Mouse (Mus musculus) layer of hippocampus, adult 2 months (tissue): ENCODE measurements around the gene Pex26. TPM values are rescaled to one million over a fixed set of nuclear protein-coding genes. Genes with fewer than 3 reads are reported as not detected.
A peak's percentile ranks its signal among the peaks of the same experiment; 100 is the strongest.

Experiments
- DNase-seq, 2 experiments: peaks; one replicate each; pipeline ENCODE4 v3.0.0; 2022; ENCODE audit warnings: low spot score in 2 of 2
- H3K27ac ChIP-seq: fragments of 200-600 bp; 2 replicates; pipeline ENCODE4 v1.8.1; 2022
- H3K4me3 ChIP-seq: fragments of 200-600 bp; 2 replicates; pipeline ENCODE4 v1.8.1; 2022; ENCODE audit warnings: mild to moderate bottlenecking
- CTCF ChIP-seq: fragments of 200-600 bp; conservative IDR thresholded peaks from 2 replicates; pipeline ENCODE4 v1.8.1; 2022; ENCODE audit warnings: antibody characterized with exemption, mild to moderate bottlenecking, moderate library complexity
- total RNA-seq, 2 experiments: library from RNA; stranded (reverse); gene quantifications; 2 replicates each; pipeline ENCODE4 v1.2.3; 2021

The Pex26 gene
- total RNA-seq, 2 experiments from 2014 or later, result 9.7 to 11.5 TPM

- DNase-seq, result no peak
- no peak overlapping the region for H3K27ac ChIP-seq
- H3K4me3 ChIP-seq, result no peak overlapping the region
- no peak for TF ChIP-seq CTCF
These were observed 14.4 kb downstream of the Pex26 start for GRCm38 (mm10) chr6:121197807-121198365.

- no peak for TF ChIP-seq CTCF
- DNase-seq, result no peak
- Histone ChIP-seq H3K27ac (no peak overlapping the region), H3K4me3 (no peak overlapping the region)
These were observed 17.0 kb downstream of the Pex26 start for GRCm38 (mm10) chr6:121200458-121200857.

GRCm38 (mm10) chr6:121202026-121202425 lies 18.6 kb downstream of the Pex26 start:
- no peak overlapping the region for H3K27ac ChIP-seq
- H3K4me3 ChIP-seq, result no peak overlapping the region
- no peak for TF ChIP-seq CTCF
- DNase-seq, result no peak

- H3K4me3 ChIP-seq, result no peak overlapping the region
- TF ChIP-seq CTCF, result no peak
- H3K27ac ChIP-seq, result no peak overlapping the region
- no peak for DNase-seq
These were observed 23.0 kb downstream of the Pex26 start for GRCm38 (mm10) chr6:121206481-121206880.

- no peak for DNase-seq
- no peak for TF ChIP-seq CTCF
- H3K27ac ChIP-seq, result no peak overlapping the region
- no peak overlapping the region for H3K4me3 ChIP-seq
These were observed 26.1 kb downstream of the Pex26 start for GRCm38 (mm10) chr6:121209584-121209983.

GRCm38 (mm10) chr6:121210149-121210925 lies 26.9 kb downstream of the Pex26 start, which contains the start of gene Tuba8:
Tuba8 (plus strand) TSS chr6:121210696.
- H3K4me3 ChIP-seq, result peak within 1 kb of the TSS; percentile 61
- peak; percentile 42 to 49 for DNase-seq
- TF ChIP-seq CTCF, result no peak
- H3K27ac ChIP-seq, result peak within 1 kb of the TSS; percentile 62

- peak overlapping the region; percentile 61 for H3K4me3 ChIP-seq
- TF ChIP-seq CTCF, result no peak
- H3K27ac ChIP-seq, result peak overlapping the region; percentile 62
- DNase-seq, result no peak
These were observed 27.4 kb downstream of the Pex26 start for GRCm38 (mm10) chr6:121210926-121211289.

- Histone ChIP-seq H3K4me3 (no peak overlapping the region; the same call in 1 of the 2 replicates), H3K27ac (no peak overlapping the region)
- no peak for DNase-seq
- TF ChIP-seq CTCF, result no peak
These were observed 28.3 kb downstream of the Pex26 start for GRCm38 (mm10) chr6:121211743-121212142.

GRCm38 (mm10) chr6:121212988-121213387 lies 29.5 kb downstream of the Pex26 start:
- no peak overlapping the region for H3K27ac ChIP-seq
- no peak for DNase-seq

GRCm38 (mm10) chr6:121214221-121214620 lies 30.8 kb downstream of the Pex26 start:
- TF ChIP-seq CTCF, result no peak
- Histone ChIP-seq H3K27ac (no peak overlapping the region), H3K4me3 (no peak overlapping the region)
- DNase-seq, result no peak

More at GRCm38 (mm10) chr6:121212988-121213387, 29.5 kb downstream of the Pex26 start:
- no peak overlapping the region for H3K4me3 ChIP-seq
- no peak for TF ChIP-seq CTCF

GRCm38 (mm10) chr6:121214667-121215330 lies 31.3 kb downstream of the Pex26 start:
- no peak overlapping the region for H3K4me3 ChIP-seq
- H3K27ac ChIP-seq, result no peak overlapping the region
- no peak for TF ChIP-seq CTCF
- no peak for DNase-seq

- H3K27ac ChIP-seq, result no peak overlapping the region
- no peak for DNase-seq
- TF ChIP-seq CTCF, result no peak
- H3K4me3 ChIP-seq, result no peak overlapping the region
These were observed 31.9 kb downstream of the Pex26 start for GRCm38 (mm10) chr6:121215336-121215735.

GRCm38 (mm10) chr6:121215896-121216295 lies 32.4 kb downstream of the Pex26 start:
- H3K4me3 ChIP-seq, result no peak overlapping the region
- no peak for TF ChIP-seq CTCF
- DNase-seq, result no peak
- H3K27ac ChIP-seq, result no peak overlapping the region
